Mouse (Mus musculus) forebrain, embryonic 10.5 days (tissue): ENCODE data around the gene Bcl11b. TPM values are rescaled to one million over a fixed set of nuclear protein-coding genes. Genes with fewer than 3 reads are reported as not detected.

ENCODE experiments used
- DNase-seq: peaks from one replicate; pipeline ENCODE4 v3.0.0-alpha.2; 2017; ENCODE audit warnings: low spot score; ENCODE audit errors: extremely low spot score
- H3K27ac ChIP-seq: fragments of 300-500 bp; sonication (generic); 2 replicates; pipeline ENCODE4 v1.5.1; 2016; ENCODE audit warnings: mild to moderate bottlenecking
- H3K27me3 ChIP-seq: fragments of 300-500 bp; sonication (generic); 2 replicates; pipeline ENCODE4 v1.6.1; 2016; ENCODE audit warnings: mild to moderate bottlenecking; ENCODE audit not compliant: poor library complexity, severe bottlenecking
- H3K36me3 ChIP-seq: fragments of 300-500 bp; sonication (generic); replicated peaks from 2 replicates; pipeline ENCODE4 v1.6.1; 2016; ENCODE audit warnings: mild to moderate bottlenecking, moderate library complexity
- H3K4me1 ChIP-seq: fragments of 300-500 bp; sonication (generic); 2 replicates; pipeline ENCODE4 v1.6.1; 2016
- H3K4me3 ChIP-seq: fragments of 300-500 bp; sonication (generic); 2 replicates; pipeline ENCODE4 v1.5.1; 2016; ENCODE audit warnings: mild to moderate bottlenecking, moderate library complexity
- H3K9me3 ChIP-seq: fragments of 300-500 bp; sonication (generic); 2 replicates; pipeline ENCODE4 v1.6.1; 2016; ENCODE audit warnings: mild to moderate bottlenecking, moderate library complexity
- WGBS: fragments of 180-500 bp; shearing (Covaris S2); methylation state at CpG from one replicate; pipeline ENCODE4 v1.1.7; 2016; 5-methylcytosine and 5-hydroxymethylcytosine counted together
- polyA plus RNA-seq: library from polyadenylated mRNA; unstranded; fragments of >200 nt; fragmentation: Nextera tagmentation; extraction: Ambion mirVana; gene quantifications from 2 replicates; pipeline ENCODE4 v1.2.1, GENCODE M21; 2016

Gene Bcl11b
- 3.4 and 5.5 TPM in 2 replicates for polyA plus RNA-seq

GRCm38 (mm10) chr12:108003483-108003882, at the start of gene Bcl11b:
Gene Bcl11b, minus strand, starts transcription at chr12:108003602.
- Histone ChIP-seq H3K9me3 (no peaks in the 10 kb centered on the region), H3K4me3 (peak within 1 kb of the TSS; percentile 90), H3K36me3 (no peaks in the 10 kb centered on the region), H3K4me1 (peaks cover 71% of the 10 kb centered on the region), H3K27me3 (peaks cover 73% of the 10 kb centered on the region), H3K27ac (peak within 1 kb of the TSS; percentile 98)
- DNase-seq: no peak
- WGBS: under 1% methylated on average over 19 of the region's 19 CpGs

- Histone ChIP-seq H3K36me3 (no peaks in the 10 kb centered on the region), H3K4me1 (0 out of 2 replicates have a peak, but pooled peaks cover 7% of the 10 kb centered on the region), H3K27me3 (no peaks in the 10 kb centered on the region), H3K27ac (0 out of 2 replicates have a peak overlapping the region, but pooled peaks have one; percentile 4), H3K9me3 (no peaks in the 10 kb centered on the region), H3K4me3 (no peak overlapping the region)
- DNase-seq: no peak
- WGBS: 81% methylated on average over 7 of the region's 7 CpGs
Observed at GRCm38 (mm10) chr12:108050996-108051395, 47.6 kb upstream of the Bcl11b start.

GRCm38 (mm10) chr12:108049625-108050024, 46.2 kb upstream of the Bcl11b start:
- Histone ChIP-seq H3K9me3 (no peaks in the 10 kb centered on the region), H3K27me3 (no peaks in the 10 kb centered on the region), H3K27ac (no peak overlapping the region), H3K36me3 (no peaks in the 10 kb centered on the region), H3K4me3 (no peak overlapping the region), H3K4me1 (0 out of 2 replicates have a peak, but pooled peaks cover 2% of the 10 kb centered on the region)
- 87% methylated on average over 13 of the region's 13 CpGs for WGBS
- no peak for DNase-seq

- 74% methylated on average over 3 of the region's 3 CpGs for WGBS
- no peak for DNase-seq
- Histone ChIP-seq H3K27ac (no peak overlapping the region), H3K27me3 (peaks cover 5% of the 10 kb centered on the region; the same call in 1 of the 2 replicates), H3K36me3 (no peaks in the 10 kb centered on the region), H3K9me3 (no peaks in the 10 kb centered on the region), H3K4me3 (no peak overlapping the region), H3K4me1 (peaks cover 5% of the 10 kb centered on the region; the same call in 1 of the 2 replicates)
Observed at GRCm38 (mm10) chr12:108042239-108042571, 38.8 kb upstream of the Bcl11b start.

GRCm38 (mm10) chr12:108041571-108042238, 38.3 kb upstream of the Bcl11b start:
- H3K27me3 ChIP-seq: peaks cover 5% of the 10 kb centered on the region; the same call in 1 of the 2 replicates
- peaks cover 5% of the 10 kb centered on the region; the same call in 1 of the 2 replicates for H3K4me1 ChIP-seq
- no peak overlapping the region for H3K4me3 ChIP-seq
- no peaks in the 10 kb centered on the region for H3K36me3 ChIP-seq
- 47% methylated on average over 12 of the region's 12 CpGs for WGBS
- peak; percentile 75 for DNase-seq
- no peaks in the 10 kb centered on the region for H3K9me3 ChIP-seq
- H3K27ac ChIP-seq: no peak overlapping the region

- H3K4me3 ChIP-seq: no peak overlapping the region
- peaks cover 5% of the 10 kb centered on the region; the same call in 1 of the 2 replicates for H3K27me3 ChIP-seq
- 0 out of 2 replicates have a peak overlapping the region, but pooled peaks have one; percentile 15 for H3K27ac ChIP-seq
- DNase-seq: no peak
- WGBS: 76% methylated on average over 6 of the region's 6 CpGs
- H3K36me3 ChIP-seq: no peaks in the 10 kb centered on the region
- H3K4me1 ChIP-seq: peaks cover 11% of the 10 kb centered on the region
- H3K9me3 ChIP-seq: no peaks in the 10 kb centered on the region
Observed at GRCm38 (mm10) chr12:108037446-108037845, 34.0 kb upstream of the Bcl11b start.

GRCm38 (mm10) chr12:108035412-108036078, 32.1 kb upstream of the Bcl11b start:
- DNase-seq: no peak
- peaks cover 5% of the 10 kb centered on the region; the same call in 1 of the 2 replicates for H3K27me3 ChIP-seq
- H3K27ac ChIP-seq: no peak overlapping the region
- H3K36me3 ChIP-seq: no peaks in the 10 kb centered on the region
- no peak overlapping the region for H3K4me3 ChIP-seq
- 85% methylated on average over 13 of the region's 13 CpGs for WGBS
- peaks cover 6% of the 10 kb centered on the region for H3K4me1 ChIP-seq
- H3K9me3 ChIP-seq: no peaks in the 10 kb centered on the region

GRCm38 (mm10) chr12:108022835-108023615, 19.6 kb upstream of the Bcl11b start:
- WGBS: 89% methylated on average over 15 of the region's 15 CpGs
- Histone ChIP-seq H3K4me1 (no peaks in the 10 kb centered on the region), H3K36me3 (no peaks in the 10 kb centered on the region), H3K4me3 (no peak overlapping the region), H3K27ac (no peak overlapping the region), H3K9me3 (no peaks in the 10 kb centered on the region), H3K27me3 (no peaks in the 10 kb centered on the region)
- DNase-seq: no peak

GRCm38 (mm10) chr12:108012003-108012402, 8.6 kb upstream of the Bcl11b start:
- Histone ChIP-seq H3K36me3 (no peaks in the 10 kb centered on the region), H3K27ac (no peak overlapping the region), H3K27me3 (peaks cover 36% of the 10 kb centered on the region), H3K9me3 (no peaks in the 10 kb centered on the region), H3K4me1 (peaks cover 37% of the 10 kb centered on the region), H3K4me3 (no peak overlapping the region)
- DNase-seq: no peak
- WGBS: 88% methylated on average over 12 of the region's 12 CpGs

GRCm38 (mm10) chr12:108010346-108010745, 6.9 kb upstream of the Bcl11b start:
- H3K4me1 ChIP-seq: peaks cover 54% of the 10 kb centered on the region
- no peak overlapping the region for H3K27ac ChIP-seq
- 86% methylated on average over 11 of the region's 11 CpGs for WGBS
- no peaks in the 10 kb centered on the region for H3K36me3 ChIP-seq
- peaks cover 52% of the 10 kb centered on the region for H3K27me3 ChIP-seq
- DNase-seq: no peak
- H3K9me3 ChIP-seq: no peaks in the 10 kb centered on the region
- no peak overlapping the region for H3K4me3 ChIP-seq

GRCm38 (mm10) chr12:108009156-108009555, 5.8 kb upstream of the Bcl11b start:
- H3K27me3 ChIP-seq: peaks cover 61% of the 10 kb centered on the region
- no peaks in the 10 kb centered on the region for H3K36me3 ChIP-seq
- H3K4me1 ChIP-seq: peaks cover 66% of the 10 kb centered on the region
- no peak overlapping the region for H3K4me3 ChIP-seq
- H3K27ac ChIP-seq: peak overlapping the region; percentile 51; the same call in 1 of the 2 replicates
- 19% methylated on average over 4 of the region's 4 CpGs for WGBS
- DNase-seq: no peak
- no peaks in the 10 kb centered on the region for H3K9me3 ChIP-seq

- WGBS: under 1% methylated on average over 51 of the region's 56 CpGs
- no peaks in the 10 kb centered on the region for H3K36me3 ChIP-seq
- peak; percentile 89 for DNase-seq
- H3K4me3 ChIP-seq: peak overlapping the region; percentile 90
- H3K9me3 ChIP-seq: no peaks in the 10 kb centered on the region
- peaks cover 67% of the 10 kb centered on the region for H3K27me3 ChIP-seq
- peak overlapping the region; percentile 98 for H3K27ac ChIP-seq
- peaks cover 70% of the 10 kb centered on the region for H3K4me1 ChIP-seq
Observed at GRCm38 (mm10) chr12:108005816-108006626, 2.6 kb upstream of the Bcl11b start.
